Mouse (Mus musculus) splenic B cell, adult 2 months (primary cell): ENCODE data around the gene Slc39a9.

Source experiments
- DNase-seq: peaks from one replicate; pipeline ENCODE4 v3.0.0-alpha.2; 2011; ENCODE audit warnings: low read depth, low spot score
- H3K27me3 ChIP-seq: 2 replicates; pipeline ENCODE4 v1.6.1; 2012; ENCODE audit warnings: mild to moderate bottlenecking, low read length, moderate library complexity, mixed read lengths; ENCODE audit not compliant: control insufficient read depth, poor library complexity, insufficient read depth, severe bottlenecking
- H3K36me3 ChIP-seq: 2 replicates; pipeline ENCODE4 v1.6.1; 2012; ENCODE audit warnings: mild to moderate bottlenecking, low read length, moderate library complexity, mixed read lengths; ENCODE audit not compliant: control insufficient read depth, poor library complexity, insufficient read depth, severe bottlenecking

Gene Slc39a9

GRCm38 (mm10) chr12:80719141-80719540 lies 75.5 kb downstream of the Slc39a9 start:
- no peaks in the 10 kb centered on the region for H3K36me3 ChIP-seq
- DNase-seq: no peak
- H3K27me3 ChIP-seq: no peaks in the 10 kb centered on the region

- Histone ChIP-seq H3K36me3 (no peaks in the 10 kb centered on the region), H3K27me3 (no peaks in the 10 kb centered on the region)
- no peak for DNase-seq
Observed at GRCm38 (mm10) chr12:80720507-80720906, 76.8 kb downstream of the Slc39a9 start.

GRCm38 (mm10) chr12:80721458-80721857 lies 77.8 kb downstream of the Slc39a9 start:
- Histone ChIP-seq H3K36me3 (no peaks in the 10 kb centered on the region), H3K27me3 (no peaks in the 10 kb centered on the region)
- no peak for DNase-seq

GRCm38 (mm10) chr12:80724853-80725559 lies 81.3 kb downstream of the Slc39a9 start:
- DNase-seq: peak; percentile 77
- Histone ChIP-seq H3K27me3 (no peaks in the 10 kb centered on the region), H3K36me3 (no peaks in the 10 kb centered on the region)

- DNase-seq: no peak
- Histone ChIP-seq H3K27me3 (no peaks in the 10 kb centered on the region), H3K36me3 (no peaks in the 10 kb centered on the region)
Observed at GRCm38 (mm10) chr12:80728207-80728606, 84.5 kb downstream of the Slc39a9 start.

GRCm38 (mm10) chr12:80728814-80729213 lies 85.1 kb downstream of the Slc39a9 start:
- no peak for DNase-seq
- no peaks in the 10 kb centered on the region for H3K36me3 ChIP-seq
- H3K27me3 ChIP-seq: no peaks in the 10 kb centered on the region

- no peaks in the 10 kb centered on the region for H3K36me3 ChIP-seq
- no peak for DNase-seq
- no peaks in the 10 kb centered on the region for H3K27me3 ChIP-seq
Observed at GRCm38 (mm10) chr12:80729758-80730530, 86.3 kb downstream of the Slc39a9 start.

GRCm38 (mm10) chr12:80730567-80730966 lies 86.9 kb downstream of the Slc39a9 start:
- DNase-seq: no peak
- Histone ChIP-seq H3K27me3 (no peaks in the 10 kb centered on the region), H3K36me3 (no peaks in the 10 kb centered on the region)
